Mouse (Mus musculus) lung, embryonic 14.5 days (tissue): Measurements from ENCODE around the gene Ncln. TPM values are rescaled to one million over a fixed set of nuclear protein-coding genes. Genes with fewer than 3 reads are reported as not detected.

Source experiments
- ATAC-seq: fragments of 200-750 bp; cut with Nextera tagmentation; 2 replicates; pipeline ENCODE4 v1.8.0; 2017; ENCODE audit warnings: mild to moderate bottlenecking, moderate TSS enrichment, moderate library complexity; ENCODE audit not compliant: insufficient read depth
- DNase-seq: peaks from one replicate; pipeline ENCODE4 v3.0.0-alpha.2; 2015
- H3K27ac ChIP-seq: fragments of 300-500 bp; sonication (generic); 2 replicates; pipeline ENCODE4 v1.5.1; 2014; ENCODE audit warnings: low read depth, mild to moderate bottlenecking, moderate library complexity
- H3K27me3 ChIP-seq: fragments of 300-500 bp; sonication (generic); 2 replicates; pipeline ENCODE4 v1.6.1; 2014; ENCODE audit warnings: low read length, control low read depth; ENCODE audit not compliant: insufficient read depth
- H3K36me3 ChIP-seq: fragments of 300-500 bp; sonication (generic); 2 replicates; pipeline ENCODE4 v1.6.1; 2014; ENCODE audit warnings: control low read depth; ENCODE audit not compliant: insufficient read depth
- H3K4me1 ChIP-seq: fragments of 300-500 bp; sonication (generic); 2 replicates; pipeline ENCODE4 v1.6.1; 2014; ENCODE audit warnings: antibody characterized with exemption, control low read depth; ENCODE audit not compliant: insufficient read depth
- H3K4me2 ChIP-seq: fragments of 300-500 bp; sonication (generic); 2 replicates; pipeline ENCODE4 v1.6.1; 2014; ENCODE audit warnings: mild to moderate bottlenecking
- H3K4me3 ChIP-seq: fragments of 300-500 bp; sonication (generic); 2 replicates; pipeline ENCODE4 v1.5.1; 2014; ENCODE audit warnings: low read depth, low read length
- H3K9ac ChIP-seq: fragments of 300-500 bp; sonication (generic); 2 replicates; pipeline ENCODE4 v1.6.1; 2014
- H3K9me3 ChIP-seq: fragments of 300-500 bp; sonication (generic); 2 replicates; pipeline ENCODE4 v1.6.1; 2016; ENCODE audit warnings: low read depth, low read length, control low read depth
- CTCF ChIP-seq: IDR thresholded peaks from 2 replicates; pipeline ENCODE4 v1.5.1; 2016; ENCODE audit warnings: antibody characterized with exemption, low read depth
- WGBS: fragments of 180-500 bp; shearing (Covaris S2); extraction: QIAGEN DNeasy Blood & Tissue Kit; methylation state at CpG from one replicate; pipeline ENCODE4 v1.1.7; 2014; 5-methylcytosine and 5-hydroxymethylcytosine counted together
- polyA plus RNA-seq: library from polyadenylated mRNA; unstranded; fragments of >200 nt; fragmentation: Nextera tagmentation; extraction: Ambion mirVana; gene quantifications from 2 replicates; pipeline ENCODE4 v1.2.1, GENCODE M21; 2014

Gene Ncln
- polyA plus RNA-seq: 82.1 and 97.3 TPM in 2 replicates

GRCm38 (mm10) chr10:81496264-81496901 lies at the start of gene Ncln:
Gene Ncln, minus strand, starts transcription at chr10:81496392.
- peak; percentile 22; the same call in 1 of the 2 replicates for TF ChIP-seq CTCF
- peak within 1 kb of the TSS; percentile 78 for H3K9ac ChIP-seq
- H3K4me1 ChIP-seq: peaks cover 11% of the 10 kb centered on the region; the same call in 1 of the 2 replicates
- DNase-seq (peak; percentile 100), ATAC-seq (peak; percentile 96)
- H3K27me3 ChIP-seq: no peaks in the 10 kb centered on the region
- H3K4me3 ChIP-seq: peak within 1 kb of the TSS; percentile 77
- H3K9me3 ChIP-seq: no peaks in the 10 kb centered on the region
- peak within 1 kb of the TSS; percentile 30; the same call in 1 of the 2 replicates for H3K27ac ChIP-seq
- WGBS: under 1% methylated on average over 42 of the region's 45 CpGs
- peaks cover 22% of the 10 kb centered on the region for H3K36me3 ChIP-seq
- H3K4me2 ChIP-seq: peak within 1 kb of the TSS; percentile 99

DNA sequence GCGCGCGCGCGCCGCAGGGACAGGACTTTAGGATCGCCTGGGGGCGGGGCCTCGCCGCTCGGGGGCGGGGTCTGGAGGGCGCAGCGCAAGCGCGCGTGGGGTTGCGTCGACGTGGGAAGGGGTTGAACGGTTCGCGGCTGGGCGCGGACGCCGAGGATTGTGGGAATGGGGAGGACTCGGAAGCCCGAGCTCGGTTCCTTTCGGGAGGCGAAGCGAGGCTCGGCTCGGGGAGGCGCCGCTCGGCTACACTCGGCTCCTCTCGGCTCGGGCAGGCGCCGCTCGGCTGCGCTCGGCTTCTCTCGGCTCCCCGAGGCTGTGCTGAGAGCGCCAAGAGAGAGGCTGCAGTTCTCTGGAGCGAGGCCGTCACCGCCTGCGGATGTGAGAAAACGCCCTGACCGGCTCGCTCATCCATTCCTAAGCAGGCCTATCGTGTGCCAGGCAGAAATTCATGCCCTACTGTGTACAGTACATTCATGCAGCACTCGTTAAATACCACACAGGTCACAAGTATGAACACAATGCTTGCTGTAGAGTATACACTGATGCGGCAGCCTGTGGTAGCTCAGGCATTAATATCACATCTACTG lies 49.1 kb upstream of the Ncln start, which contains the start of gene Gna11:
Gene Gna11 (minus strand): TSS at position 30 of the 587 bp plus-strand sequence.
- 1% methylated on average over 54 of the region's 59 CpGs for WGBS
- TF ChIP-seq CTCF: no peak
- ATAC-seq: peak; percentile 97

GRCm38 (mm10) chr10:81544296-81545160 lies 48.3 kb upstream of the Ncln start:
- ATAC-seq (peak; percentile 38; the same call in 1 of the 2 replicates), DNase-seq (no peak)
- H3K9me3 ChIP-seq: no peaks in the 10 kb centered on the region
- under 1% methylated on average over 79 of the region's 93 CpGs for WGBS
- TF ChIP-seq CTCF: no peak
- H3K4me1 ChIP-seq: 0 out of 2 replicates have a peak, but pooled peaks cover 8% of the 10 kb centered on the region
- H3K27me3 ChIP-seq: no peaks in the 10 kb centered on the region
- H3K9ac ChIP-seq: peak overlapping the region; percentile 94
- H3K36me3 ChIP-seq: peaks cover 7% of the 10 kb centered on the region; the same call in 1 of the 2 replicates
- peak overlapping the region; percentile 94 for H3K4me3 ChIP-seq
- peak overlapping the region; percentile 77 for H3K27ac ChIP-seq
- peak overlapping the region; percentile 97 for H3K4me2 ChIP-seq

More for the DNA sequence above, 49.1 kb upstream of the Ncln start, which contains the start of gene Gna11:
- peak; percentile 100 for DNase-seq
- peak within 1 kb of the TSS; percentile 94 for H3K9ac ChIP-seq
- H3K9me3 ChIP-seq: no peaks in the 10 kb centered on the region
- H3K27ac ChIP-seq: peak within 1 kb of the TSS; percentile 89
- peak within 1 kb of the TSS; percentile 94 for H3K4me3 ChIP-seq
- peaks cover 7% of the 10 kb centered on the region; the same call in 1 of the 2 replicates for H3K36me3 ChIP-seq
- H3K4me1 ChIP-seq: 0 out of 2 replicates have a peak, but pooled peaks cover 8% of the 10 kb centered on the region
- no peaks in the 10 kb centered on the region for H3K27me3 ChIP-seq
- H3K4me2 ChIP-seq: peak within 1 kb of the TSS; percentile 97

DNA sequence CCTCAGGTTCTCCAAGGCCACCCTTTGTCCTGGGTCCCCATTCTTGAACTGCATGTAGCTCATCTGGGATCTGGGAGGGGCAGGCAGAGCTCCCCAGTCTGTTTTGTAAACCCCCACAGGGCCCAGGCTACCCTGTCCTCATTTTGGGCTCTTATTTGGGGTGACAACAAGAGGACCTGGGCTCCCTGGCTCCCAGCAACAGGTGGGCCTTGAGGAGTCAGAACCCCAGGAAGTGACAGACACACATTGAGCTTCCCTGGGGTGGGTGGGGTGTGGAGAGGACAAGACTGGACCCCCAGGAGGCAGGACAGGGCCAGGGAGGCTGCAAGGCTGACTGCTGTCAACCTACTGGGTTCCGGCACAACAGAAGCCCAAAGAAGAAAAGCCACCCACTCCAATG lies 47.4 kb upstream of the Ncln start:
- no peaks in the 10 kb centered on the region for H3K27me3 ChIP-seq
- peak overlapping the region; percentile 94 for H3K9ac ChIP-seq
- WGBS: 78% methylated on average over 1 of the region's 1 CpGs
- no peak for ATAC-seq
- H3K4me2 ChIP-seq: peak overlapping the region; percentile 97
- peaks cover 15% of the 10 kb centered on the region for H3K36me3 ChIP-seq
- H3K4me1 ChIP-seq: 0 out of 2 replicates have a peak, but pooled peaks cover 8% of the 10 kb centered on the region
- no peak for TF ChIP-seq CTCF
- no peaks in the 10 kb centered on the region for H3K9me3 ChIP-seq
- DNase-seq: no peak
- peak overlapping the region; percentile 94 for H3K4me3 ChIP-seq
- no peak overlapping the region for H3K27ac ChIP-seq

- Histone ChIP-seq H3K36me3 (peaks cover 15% of the 10 kb centered on the region), H3K27me3 (no peaks in the 10 kb centered on the region), H3K4me1 (0 out of 2 replicates have a peak, but pooled peaks cover 8% of the 10 kb centered on the region), H3K4me2 (peak overlapping the region; percentile 97), H3K27ac (no peak overlapping the region), H3K9me3 (no peaks in the 10 kb centered on the region), H3K4me3 (peak overlapping the region; percentile 94; the same call in 1 of the 2 replicates), H3K9ac (peak overlapping the region; percentile 94)
- 73% methylated on average over 7 of the region's 7 CpGs for WGBS
- TF ChIP-seq CTCF: no peak
- DNase-seq (no peak), ATAC-seq (no peak)
These were observed 46.7 kb upstream of the Ncln start for GRCm38 (mm10) chr10:81542727-81543460.

- DNase-seq (peak; percentile 29), ATAC-seq (no peak)
- Histone ChIP-seq H3K9ac (peak overlapping the region; percentile 32), H3K4me2 (peak overlapping the region; percentile 27; the same call in 1 of the 2 replicates), H3K9me3 (no peaks in the 10 kb centered on the region), H3K27ac (no peak overlapping the region; the same call in 1 of the 2 replicates), H3K4me1 (0 out of 2 replicates have a peak, but pooled peaks cover 8% of the 10 kb centered on the region), H3K4me3 (no peak overlapping the region), H3K36me3 (peaks cover 15% of the 10 kb centered on the region), H3K27me3 (no peaks in the 10 kb centered on the region)
- TF ChIP-seq CTCF: no peak
- WGBS: 50% methylated on average over 10 of the region's 10 CpGs
These were observed 45.6 kb upstream of the Ncln start for GRCm38 (mm10) chr10:81541803-81542202.
